Mouse (Mus musculus) c-Kit-negative CD71-positive TER-119-positive erythroid progenitor cells, embryonic 14.5 days (primary cell): ENCODE results near the gene Hsd3b6.
A peak's percentile ranks its signal among the peaks of the same experiment; 100 is the strongest.
"Not testable (repeated sequence)": the region's sequence is repeated elsewhere in the genome, so short reads cannot be mapped to it uniquely, and the experiment has no call there.

ENCODE experiments used
- DNase-seq: peaks from one replicate; pipeline ENCODE4 v3.0.0-alpha.2; 2013; ENCODE audit warnings: low read depth, low spot score

Gene Hsd3b6

DNA sequence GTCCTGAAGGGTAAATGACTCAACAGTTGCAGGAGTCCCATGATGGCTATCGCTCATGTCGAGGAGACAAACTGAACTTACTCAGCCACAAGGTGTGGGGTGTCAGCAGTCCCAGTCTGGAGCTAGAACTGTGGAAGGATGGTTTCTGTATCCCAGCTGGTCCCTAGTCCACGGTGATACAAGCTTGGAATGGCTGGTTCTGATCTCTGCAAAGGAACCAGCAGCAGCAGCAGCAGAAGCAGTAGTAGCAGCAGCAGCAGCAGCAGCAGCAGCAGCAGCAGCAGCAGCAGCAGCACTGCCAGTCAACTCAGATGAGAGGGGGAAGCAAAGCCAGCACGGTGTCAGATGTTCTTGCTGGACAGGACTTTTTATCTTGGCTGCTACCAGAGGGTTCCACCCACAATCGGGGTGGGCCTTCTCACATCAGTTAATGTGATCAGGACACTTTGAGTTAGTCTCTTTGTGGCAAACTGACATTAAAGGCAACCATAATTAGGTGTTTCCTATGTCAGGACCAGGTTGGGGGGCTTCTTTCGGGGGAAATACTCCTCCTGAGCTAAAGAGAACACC lies at the start of gene Hsd3b6:
Hsd3b6 (minus strand) TSS at position 343 of the 570 bp plus-strand sequence.
- no peak for DNase-seq

DNA sequence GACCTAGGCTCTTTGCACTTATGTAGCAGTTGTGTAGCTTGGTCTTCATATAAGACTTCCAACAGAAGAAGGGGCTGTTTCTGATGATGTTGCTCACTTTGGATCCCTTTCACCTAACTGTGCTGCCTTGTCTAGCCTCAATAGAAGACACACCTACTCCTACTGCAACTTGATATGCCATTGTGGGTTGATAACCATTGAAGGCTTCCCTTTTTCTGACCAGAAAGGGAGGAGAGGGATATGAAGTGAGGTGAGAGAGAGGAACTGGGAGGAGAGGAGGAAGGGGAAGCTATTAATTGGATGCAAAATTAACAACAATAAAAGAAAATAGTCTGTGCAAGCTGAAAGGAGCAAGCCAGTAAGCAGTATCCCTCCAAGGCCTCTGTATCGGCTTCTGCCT lies 48.6 kb upstream of the Hsd3b6 start:
- no peak for DNase-seq

DNA sequence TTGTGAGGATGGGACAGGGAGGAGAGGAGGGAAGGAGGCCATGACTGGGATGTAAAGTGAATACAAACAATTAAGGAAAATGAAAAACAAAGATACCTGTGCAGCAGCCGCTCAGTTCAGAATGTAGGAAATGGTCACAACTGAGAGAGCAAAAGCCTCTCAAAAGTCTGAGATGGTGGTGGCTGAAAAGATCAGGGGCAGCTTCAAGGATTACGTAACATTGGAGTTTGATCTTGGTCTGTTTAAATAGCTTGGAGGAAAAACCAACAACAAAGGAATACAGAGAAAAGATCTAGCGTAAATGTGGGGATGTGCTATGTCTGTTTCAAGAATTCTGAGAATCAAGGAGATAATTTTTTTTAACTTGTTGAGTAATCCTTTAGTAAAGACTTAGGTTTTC lies 45.3 kb upstream of the Hsd3b6 start, which contains the start of gene Hsd3b1:
Hsd3b1 (minus strand) TSS at position 219 of the 400 bp plus-strand sequence.
- DNase-seq, result no peak

DNA sequence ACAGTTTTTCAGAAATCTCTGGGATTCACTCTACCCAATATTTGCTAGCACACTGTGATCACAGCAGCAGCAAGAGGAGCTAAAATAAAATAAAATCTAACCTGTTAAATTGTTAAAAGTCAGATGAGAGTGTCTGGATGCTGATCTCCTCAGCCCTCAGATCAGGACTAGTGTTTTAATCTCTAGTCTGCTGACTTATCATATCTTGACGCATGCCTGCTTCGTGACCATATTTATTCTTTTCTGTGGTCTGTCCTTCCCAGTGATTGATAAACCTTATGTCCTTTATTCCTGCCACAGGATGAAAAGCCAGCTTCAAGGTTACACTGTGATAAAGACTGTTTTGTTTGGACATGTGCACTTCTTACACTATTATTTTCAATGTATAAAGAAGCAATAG lies 43.8 kb upstream of the Hsd3b6 start:
- DNase-seq, result no peak

DNA sequence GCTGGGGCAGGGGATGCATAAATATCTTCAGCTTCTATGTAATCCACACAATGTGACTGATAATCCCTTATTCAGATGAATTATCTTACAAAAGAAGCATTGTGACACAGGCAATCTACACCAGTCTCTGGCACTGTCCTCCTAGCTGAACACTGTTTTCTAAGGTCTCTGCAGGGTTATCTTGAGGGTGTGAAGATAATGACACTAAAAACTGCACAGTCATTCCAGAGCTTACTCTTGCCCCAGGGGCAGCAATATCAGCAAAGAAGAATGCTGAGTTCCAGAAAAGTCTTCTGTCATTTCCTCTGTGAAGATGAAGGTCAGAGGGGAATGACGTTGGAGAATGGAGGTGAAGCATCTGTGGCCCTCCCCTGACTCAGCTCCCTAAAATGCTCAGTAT lies 42.6 kb upstream of the Hsd3b6 start:
- peak; percentile 62 for DNase-seq

DNA sequence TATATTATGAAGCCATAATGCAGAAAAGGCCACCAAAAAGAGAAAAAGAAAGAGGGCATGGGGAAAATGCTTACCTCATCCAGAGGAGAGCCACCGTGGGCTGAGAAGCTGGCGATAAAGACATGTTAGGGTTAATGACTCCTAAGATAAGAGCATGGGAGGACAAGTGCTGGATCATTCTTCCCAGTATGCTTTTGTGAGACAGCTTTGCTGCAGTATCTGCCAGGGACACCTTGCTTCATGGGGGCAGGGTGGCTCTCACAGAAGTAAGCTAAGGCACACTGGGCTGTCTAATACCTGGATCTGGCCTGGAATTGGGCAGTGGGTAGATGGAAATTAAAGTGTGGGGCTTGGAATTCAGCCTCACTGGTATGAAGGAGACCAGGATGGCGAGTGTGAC lies 40.9 kb upstream of the Hsd3b6 start:
- DNase-seq, result peak; percentile 76

DNA sequence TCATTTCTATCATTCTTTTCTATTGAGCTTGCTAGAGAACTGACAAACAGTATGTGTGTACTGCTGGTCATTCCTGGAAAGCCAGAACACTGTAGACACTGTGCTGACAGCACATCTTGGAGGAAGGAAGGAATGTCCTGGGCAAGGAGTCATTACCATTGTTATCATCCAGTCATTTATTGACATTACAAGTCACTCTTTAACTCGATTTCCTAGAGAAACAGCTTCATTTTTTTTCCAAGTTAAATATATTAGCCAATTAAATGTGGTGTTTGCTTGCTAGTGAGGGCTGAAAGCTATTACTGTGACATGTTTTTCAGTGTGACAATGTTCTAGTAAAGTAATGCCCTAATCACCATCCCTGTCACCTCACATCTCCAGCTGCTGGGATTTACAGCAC lies 39.4 kb upstream of the Hsd3b6 start:
- DNase-seq, result no peak

DNA sequence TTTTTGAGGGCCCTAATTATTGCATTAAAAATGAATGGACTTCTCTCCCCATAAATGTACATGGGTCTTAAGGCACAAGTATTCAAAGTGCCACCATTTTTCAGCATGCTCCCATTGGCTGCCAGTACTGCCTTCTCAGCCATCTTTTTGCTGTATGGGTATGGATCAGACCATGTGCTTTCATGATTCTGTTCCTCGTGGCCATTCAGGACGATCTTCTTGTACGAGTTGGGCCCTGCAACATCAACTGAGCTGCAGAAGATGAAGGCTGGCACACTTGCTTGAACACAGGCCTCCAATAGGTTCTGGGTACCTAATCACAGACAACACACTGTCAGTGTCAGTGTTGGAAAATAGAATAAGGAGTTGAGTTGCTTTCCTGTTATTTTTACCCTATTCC lies 38.8 kb upstream of the Hsd3b6 start:
- no peak for DNase-seq

DNA sequence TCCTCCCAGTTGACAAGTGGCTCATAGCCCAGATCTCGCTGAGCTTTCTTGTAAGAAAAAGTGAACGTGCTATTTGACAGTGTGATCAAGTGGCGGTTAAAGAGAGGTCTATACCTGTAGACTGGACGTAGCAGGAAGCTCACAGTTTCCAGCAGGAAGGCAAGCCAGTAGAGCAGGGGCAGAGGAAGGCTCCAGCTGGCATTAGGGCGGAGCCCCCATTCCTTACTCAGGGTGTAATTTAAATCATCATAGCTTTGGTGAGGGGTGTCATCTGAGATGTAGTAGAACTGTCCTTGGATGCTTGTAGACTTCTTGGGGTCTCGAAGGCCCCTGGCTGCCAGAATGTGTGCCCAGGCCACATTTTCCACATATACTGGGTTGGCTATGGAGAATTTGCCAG lies 38.4 kb upstream of the Hsd3b6 start:
- DNase-seq, result no peak

DNA sequence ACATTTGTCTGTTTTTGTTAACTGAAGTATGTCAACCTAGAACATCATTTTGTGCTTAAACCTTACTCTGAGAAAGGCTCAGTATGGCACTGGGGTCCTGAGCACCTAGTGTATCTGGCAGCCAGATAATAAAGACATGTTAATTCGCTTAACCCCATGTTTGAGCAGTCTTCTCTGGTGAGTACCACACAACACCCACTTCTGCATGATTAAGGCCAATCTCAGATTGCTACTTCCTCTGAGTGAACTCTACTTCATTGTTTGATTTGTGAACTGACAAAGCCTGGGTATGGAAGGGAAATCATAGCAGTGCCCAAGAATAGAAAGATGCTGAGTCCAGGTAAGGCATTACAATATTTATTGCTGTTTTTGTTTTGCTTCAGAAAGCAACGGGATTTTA lies 37.6 kb upstream of the Hsd3b6 start:
- DNase-seq, result no peak

DNA sequence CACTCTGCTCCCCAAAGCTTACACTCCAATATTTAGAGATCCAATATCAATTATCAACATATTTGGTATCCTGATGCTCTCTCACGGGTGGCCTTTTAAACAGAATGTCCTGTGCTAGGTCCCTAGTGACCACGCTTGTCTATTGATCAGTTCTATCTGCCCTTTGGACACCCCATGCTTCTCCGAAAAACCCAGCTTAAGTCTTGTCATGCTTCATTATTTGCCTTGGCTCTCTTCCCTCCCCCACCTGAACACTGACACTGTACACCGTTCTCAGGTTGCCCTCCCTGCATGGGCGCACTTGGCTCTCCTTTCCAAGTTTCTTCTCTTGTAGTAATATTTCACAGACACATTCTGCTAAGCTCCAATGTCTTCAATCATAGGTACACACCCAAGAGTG lies 36.0 kb upstream of the Hsd3b6 start:
- DNase-seq, result no peak

DNA sequence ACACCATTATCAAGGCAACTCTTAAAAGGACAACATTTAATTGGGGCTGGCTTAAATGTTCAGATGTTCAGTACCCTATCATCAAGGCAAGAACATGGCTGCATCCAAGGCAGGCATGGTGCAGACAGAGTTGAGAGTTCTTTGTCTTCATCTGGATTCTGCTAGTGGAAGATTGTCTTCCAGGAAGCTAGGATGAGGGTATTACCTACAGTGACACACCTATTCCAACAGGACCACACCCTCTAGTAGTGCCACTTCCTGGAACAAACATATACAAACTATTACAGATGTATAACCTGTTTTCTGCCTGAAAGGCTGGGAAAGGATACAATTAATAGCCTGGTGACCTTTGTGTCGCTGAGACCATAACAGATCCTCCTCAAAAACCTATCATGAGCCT lies 34.7 kb upstream of the Hsd3b6 start:
- no peak for DNase-seq

DNA sequence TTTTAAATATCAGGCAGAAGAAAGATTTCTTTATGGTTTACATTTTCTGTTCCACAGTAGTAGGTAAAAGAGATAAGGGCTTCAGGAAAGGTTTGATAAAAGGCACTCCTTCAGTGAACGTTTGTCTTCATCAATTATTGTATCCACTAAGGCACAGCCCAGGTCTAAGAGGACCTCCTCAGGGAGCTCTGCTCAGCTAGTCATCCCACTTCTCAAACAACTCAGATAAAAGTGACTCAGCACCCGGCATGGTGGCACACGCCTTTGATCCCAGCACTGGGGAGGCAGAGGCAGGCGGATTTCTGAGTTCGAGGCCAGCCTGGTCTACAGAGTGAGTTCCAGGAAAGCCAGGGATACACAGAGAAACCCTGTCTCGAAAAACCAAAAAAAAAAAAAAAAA lies 1.6 kb downstream of the Hsd3b6 start:
- DNase-seq, result peak; percentile 25

DNA sequence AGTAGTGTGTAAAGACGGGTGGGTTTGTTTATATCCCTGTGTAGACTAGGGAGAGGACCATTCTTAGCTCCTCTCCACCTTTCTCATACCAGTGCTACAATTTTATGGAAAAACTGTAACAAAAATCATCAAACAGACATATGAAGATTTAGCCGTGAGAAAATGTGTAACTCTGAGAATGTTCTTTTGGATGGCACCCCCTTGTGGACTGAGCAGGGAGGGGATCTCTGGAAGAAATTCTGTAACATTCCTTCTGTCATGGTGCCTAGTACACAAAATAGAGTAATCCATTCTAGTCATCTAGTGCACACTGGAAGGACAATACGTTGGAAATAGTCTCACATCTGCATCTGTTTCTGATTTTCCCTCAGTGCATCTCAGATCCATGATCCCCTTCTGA lies 9.2 kb downstream of the Hsd3b6 start:
- DNase-seq, result not testable (repeated sequence)

DNA sequence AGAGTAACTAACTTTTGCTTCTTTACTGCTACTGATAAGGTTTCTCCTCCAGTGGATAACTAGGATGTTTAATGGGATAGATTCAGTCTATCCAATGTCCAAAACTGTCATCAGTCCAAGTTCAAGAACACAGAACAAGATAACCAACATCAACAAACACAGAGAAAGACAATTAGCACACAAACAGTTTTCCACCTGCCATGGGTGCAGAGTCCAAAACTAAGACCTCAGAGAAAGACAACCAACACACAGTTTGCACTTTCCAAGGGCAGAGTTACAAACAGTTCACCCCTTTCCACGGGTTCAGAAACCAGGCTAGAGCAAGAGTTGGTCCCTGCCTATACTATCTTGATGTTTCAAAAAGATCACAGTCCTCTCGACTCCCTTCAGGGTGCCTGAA lies 27.7 kb downstream of the Hsd3b6 start:
- no peak for DNase-seq

DNA sequence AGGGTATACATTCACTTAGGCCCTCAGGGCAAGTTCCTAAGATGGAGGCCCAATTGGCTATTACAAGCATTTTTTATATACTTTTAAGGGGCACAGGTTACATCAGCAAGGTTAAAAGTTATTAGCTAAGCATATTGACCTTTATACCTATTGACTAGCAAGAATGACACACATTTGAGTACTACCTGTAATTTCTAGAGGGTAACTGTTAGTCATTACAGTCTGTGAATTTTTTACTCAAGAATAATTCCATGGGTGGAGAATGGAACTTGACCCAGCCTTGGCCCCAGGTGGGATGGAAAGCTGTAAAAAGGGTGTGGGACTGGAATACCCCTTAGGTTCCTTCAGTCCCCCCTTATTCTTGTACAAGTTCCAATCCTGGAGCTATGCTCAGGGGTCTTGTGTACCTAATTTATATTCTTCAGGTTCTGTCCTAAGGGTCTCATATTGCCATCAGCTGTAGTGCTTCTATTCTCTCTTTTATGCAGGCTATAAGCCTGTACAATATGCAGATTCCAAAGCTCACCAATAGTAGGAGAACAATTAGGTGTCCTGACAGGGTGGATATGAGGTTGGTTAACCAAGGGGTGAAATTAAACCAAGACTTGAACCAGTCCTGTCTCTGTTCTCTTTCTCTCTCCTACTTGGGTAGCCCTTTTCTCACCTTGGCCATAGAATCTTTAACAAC lies 31.9 kb downstream of the Hsd3b6 start:
- no peak for DNase-seq

DNA sequence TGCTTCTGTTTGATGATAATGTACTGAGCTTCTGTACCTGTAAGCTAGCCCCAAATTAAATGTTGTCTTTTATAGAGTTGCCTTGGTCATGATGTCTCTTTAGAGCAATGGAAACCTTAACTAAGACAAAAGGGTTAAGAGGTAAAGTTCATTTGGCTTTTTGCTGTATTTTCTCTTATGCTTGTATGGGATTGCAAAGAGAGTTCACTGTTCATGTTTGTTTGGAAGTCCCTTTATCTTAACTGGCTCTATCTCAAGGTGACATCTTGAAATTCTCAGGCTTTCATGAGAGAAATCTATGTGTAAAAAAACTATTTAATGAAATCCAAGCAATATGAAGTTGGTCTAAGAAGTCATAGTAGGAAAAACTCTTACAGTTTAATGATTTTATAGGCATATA lies 33.3 kb downstream of the Hsd3b6 start:
- no peak for DNase-seq

DNA sequence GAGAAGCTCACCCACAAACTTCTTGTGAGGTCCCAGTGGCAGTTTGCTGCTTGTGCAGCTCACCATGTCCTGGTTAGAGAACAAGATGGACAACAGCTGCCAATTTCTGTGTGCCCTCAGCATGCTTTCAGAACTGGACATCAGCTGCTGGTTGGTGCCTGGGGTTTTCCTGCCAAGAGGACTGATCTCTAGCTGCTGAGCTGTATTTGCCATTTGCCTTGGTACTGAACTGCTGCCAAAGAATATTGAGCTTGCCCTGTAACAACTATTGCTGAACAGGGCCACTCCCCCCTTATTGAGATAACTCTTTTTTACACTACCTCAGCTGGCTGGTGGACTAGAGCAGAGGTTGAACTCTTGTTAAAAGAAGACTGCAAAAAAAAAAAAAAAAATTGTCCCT lies 50.1 kb downstream of the Hsd3b6 start:
- DNase-seq, result no peak

DNA sequence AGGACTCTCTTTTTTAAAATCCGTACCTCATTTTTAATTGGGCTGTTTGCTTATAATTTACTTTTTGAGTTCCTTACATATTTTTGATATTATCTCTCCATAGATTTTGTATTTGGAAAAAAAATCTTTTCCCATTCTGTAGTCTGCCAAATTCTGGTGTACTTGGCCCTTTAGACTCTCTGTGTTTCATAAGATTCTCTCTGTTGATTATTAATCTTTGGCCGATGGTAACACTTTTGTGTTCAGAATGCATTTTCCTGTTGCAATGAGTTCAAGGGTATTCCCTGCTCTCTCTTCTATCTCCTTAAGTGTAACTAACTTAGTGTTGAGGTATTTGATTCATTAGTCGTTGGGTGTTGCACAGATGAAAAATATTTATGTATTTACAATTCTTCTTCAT lies 57.4 kb downstream of the Hsd3b6 start:
- DNase-seq, result no peak
